ENCODE assay signal across 13 mouse cellular contexts in the genomic region with DNA sequence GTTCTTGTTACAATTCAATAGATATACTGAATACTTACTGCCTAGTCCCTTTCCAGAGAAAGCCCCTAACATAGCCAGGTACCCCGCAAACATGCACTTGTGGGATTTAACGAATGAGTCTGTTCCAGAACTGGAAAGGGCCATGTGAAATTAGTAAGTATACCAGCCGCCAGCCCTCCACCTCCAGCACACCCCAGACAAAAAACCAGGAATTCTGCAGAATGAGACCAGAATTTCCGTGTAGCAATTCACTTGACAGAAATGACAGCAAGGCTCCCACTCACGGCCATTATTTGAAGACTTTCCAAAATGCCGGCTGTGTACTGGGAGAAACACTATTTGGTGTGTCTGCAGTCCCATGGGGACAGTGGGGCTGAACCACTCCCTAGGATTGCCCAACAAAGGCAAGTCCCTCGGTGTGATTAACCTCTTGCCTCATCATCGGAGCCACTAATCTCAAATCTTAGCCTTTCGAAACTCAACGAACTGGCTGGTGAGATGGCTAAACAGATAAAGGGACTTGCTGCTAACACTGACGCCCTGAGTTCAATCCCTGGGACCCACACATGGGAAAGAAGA. TPM values are rescaled to one million over a fixed set of nuclear protein-coding genes. Genes with fewer than 3 reads are reported as not detected.
DNase-seq lines count a peak whose midpoint lies in the region; ATAC-seq lines count a peak whose summit lies in the region.
"Had no signal": no experiment of that assay in that cellular context is flagged by ENCODE, and none has a peak within 500 bp of the region (broad histone marks: within the 10 kb centered on the region; RNA-seq: fewer than 3 reads in every experiment).

No protein-coding gene starts in this region.

- peak; percentile 28; the same call in 1 of the 2 replicates for ATAC-seq in lung, embryonic 16.5 days (ENCODE audit: low read depth)

- no peaks in the 10 kb centered on the region for H3K36me3 ChIP-seq in lung, embryonic 16.5 days (ENCODE audit: control insufficient read depth, insufficient read depth, low read length)
- H3K36me3 ChIP-seq: embryonic facial prominence, embryonic 15.5 days; lung, embryonic 15.5 days had no signal

- no peaks in the 10 kb centered on the region for H3K4me1 ChIP-seq in lung, embryonic 16.5 days (replicated peaks; ENCODE audit: control insufficient read depth, insufficient read depth, low read length)
- H3K4me1 ChIP-seq: lung, embryonic 15.5 days had no signal

- intact Hi-C loops in left cerebral cortex, postnatal 10 days (cut with DNase I), result no loop called here

- no peak overlapping the region for H3K4me3 ChIP-seq in lung, embryonic 16.5 days (ENCODE audit: low read length)
- H3K4me3 ChIP-seq: embryonic facial prominence, embryonic 15.5 days; heart, embryonic 13.5 days; lung, embryonic 15.5 days; myocyte had no signal

- no peak overlapping the region for H3K27ac ChIP-seq in lung, embryonic 16.5 days (ENCODE audit: low read length)
- H3K27ac ChIP-seq: embryonic facial prominence, embryonic 15.5 days; heart, embryonic 13.5 days; lung, embryonic 15.5 days had no signal

- no peak overlapping the region for H3K4me2 ChIP-seq in lung, embryonic 16.5 days (ENCODE audit: low read depth, low read length)
- H3K4me2 ChIP-seq: embryonic facial prominence, embryonic 15.5 days; heart, embryonic 13.5 days; lung, embryonic 15.5 days had no signal

- peak; percentile 13 to 16 for DNase-seq in gastrocnemius, adult 8-10 months (ENCODE audit: low spot score in 2 of 2)
- no peak for DNase-seq in gastrocnemius, postnatal 10 days
- peak; percentile 44 for DNase-seq in urinary bladder, postnatal 14 days (ENCODE audit: low spot score)
- DNase-seq in urinary bladder, postnatal 10 days (ENCODE audit: low spot score), result no peak
- no peak for DNase-seq in left cerebral cortex, postnatal 10 days (ENCODE audit: extremely low spot score in 1 of 2, low spot score in 2 of 2)
- DNase-seq in thymus, postnatal 14 days, result no peak
- DNase-seq: cerebellum, postnatal 25 days; kidney, postnatal 10 days had no signal

- H3K9me3 ChIP-seq in lung, embryonic 16.5 days (ENCODE audit: control insufficient read depth, low read length), result no peaks in the 10 kb centered on the region
- H3K9me3 ChIP-seq: embryonic facial prominence, embryonic 15.5 days; heart, embryonic 13.5 days; lung, embryonic 15.5 days had no signal

- no peak overlapping the region for H3K9ac ChIP-seq in lung, embryonic 16.5 days (ENCODE audit: low read length)
- H3K9ac ChIP-seq: embryonic facial prominence, embryonic 15.5 days; heart, embryonic 13.5 days; lung, embryonic 15.5 days had no signal

- no peaks in the 10 kb centered on the region for H3K27me3 ChIP-seq in lung, embryonic 16.5 days (ENCODE audit: control insufficient read depth, insufficient read depth, low read depth, low read length)
- H3K27me3 ChIP-seq: embryonic facial prominence, embryonic 15.5 days; heart, embryonic 13.5 days; lung, embryonic 15.5 days had no signal

- WGBS in lung, embryonic 16.5 days, result 74% methylated on average over 11 of the region's 11 CpGs

RNA-seq across cellular contexts. Expression of a gene that starts 30.9 kb away (rescaled TPM):
- 10 to 100 TPM in 2 of 4 experiments, 1 to 10 TPM in 2; 2.9 to 14.0 (median 7.2) TPM for total RNA-seq in gastrocnemius, adult 8-10 months (2022)
- total RNA-seq in gastrocnemius, postnatal 10 days (2021), result 10 to 100 TPM in 1 of 2 experiments, 1 to 10 TPM in 1; 9.7 to 11.0 TPM
- polyA plus RNA-seq in lung, embryonic 16.5 days (2015; fragmentation: Nextera tagmentation; extraction: Ambion mirVana), result 11.1 and 12.8 TPM in 2 replicates
- total RNA-seq in left cerebral cortex, postnatal 10 days (2021), result 10 to 100 TPM; 84.7 to 95.1 TPM

Comparison
In these comparisons a context has a peak if more than half of its experiments do, and no peak if none do; other contexts are left out.
1. DNase-seq: peak in gastrocnemius, adult 8-10 months (2 of 2) and urinary bladder, postnatal 14 days (single experiment); none in gastrocnemius, postnatal 10 days (single experiment), urinary bladder, postnatal 10 days (single experiment), left cerebral cortex, postnatal 10 days (0 of 2) and thymus, postnatal 14 days (single experiment).
2. RNA of a gene that starts 30.9 kb away (total RNA-seq): 84.7 to 95.1 TPM in left cerebral cortex, postnatal 10 days; 9.7 to 11.0 TPM in gastrocnemius, postnatal 10 days and 2.9 to 14.0 TPM in gastrocnemius, adult 8-10 months; every median in the first group is over 4 times any median in the second.